Mouse (Mus musculus) erythroblast, embryonic 14.5 days (primary cell): ENCODE measurements around the gene Aen.

Experiments used
- GATA1 ChIP-seq: IDR thresholded peaks from 2 replicates; pipeline ENCODE4 v1.6.1; 2012; ENCODE audit warnings: low read length, inconsistent platforms, mixed read lengths
- TAL1 ChIP-seq: IDR thresholded peaks from 3 replicates; pipeline ENCODE4 v1.6.1; 2012; ENCODE audit warnings: low read length, inconsistent platforms, mixed read lengths

GRCm38 (mm10) chr7:78958499-78959073, 62.9 kb downstream of the Aen start:
- TF ChIP-seq GATA1 (no peak), TAL1 (no peak)
